Mouse (Mus musculus) cortical plate, adult 2 months (tissue): ENCODE data around the gene Ccdc106.
"Not testable (repeated sequence)": the region's sequence is repeated elsewhere in the genome, so short reads cannot be mapped to it uniquely, and the experiment has no call there.

ENCODE experiments used
- CTCF ChIP-seq: fragments of 200-500 bp; IDR thresholded peaks from 2 replicates; pipeline ENCODE4 v1.5.1; 2011; ENCODE audit warnings: mild to moderate bottlenecking, control low read depth, low read length; ENCODE audit not compliant: insufficient read depth; ENCODE audit errors: extremely low read depth
- POLR2A ChIP-seq: fragments of 200-500 bp; IDR thresholded peaks from 2 replicates; pipeline ENCODE4 v1.6.1; 2011; ENCODE audit warnings: mild to moderate bottlenecking, low read length, control low read depth; ENCODE audit not compliant: insufficient read depth; ENCODE audit errors: extremely low read depth

- not testable (repeated sequence) for TF ChIP-seq CTCF, POLR2A
Measured at GRCm38 (mm10) chr7:5019576-5019975, 777 bp upstream of the Ccdc106 start.
